Mouse (Mus musculus): ENCODE data around the gene Lca5. TPM values are rescaled to one million over a fixed set of nuclear protein-coding genes. Genes with fewer than 3 reads are reported as not detected.

Lca5 gene
- total RNA-seq (2021): 1 to 10 TPM; 3.8 TPM

GRCm38 (mm10) chr9:83440392-83441357, at the start of gene Lca5:
Gene Lca5 (minus strand): TSS chr9:83441127.
- intact Hi-C loops (cut with DNase I): loop anchor here (5.0 to 10.0 kb wide), 2 partner anchors 394 to 463 kb away; partner anchors contain the start of genes Phip and Ttk
- peak; percentile 89 to 91 for DNase-seq

GRCm38 (mm10) chr9:83488491-83489210, 47.7 kb upstream of the Lca5 start:
- intact Hi-C loops (cut with DNase I): loop anchor here (1.0 to 2.0 kb wide), 2 partner anchors 122 to 202 kb away; no protein-coding TSS in a partner anchor
- peak; percentile 4 for DNase-seq

GRCm38 (mm10) chr9:83487771-83488470, 47.0 kb upstream of the Lca5 start:
- DNase-seq: no peak
- intact Hi-C loops (cut with DNase I): loop anchor here (1.0 to 2.0 kb wide), 2 partner anchors 122 to 203 kb away; no protein-coding TSS in a partner anchor

GRCm38 (mm10) chr9:83485966-83486365, 45.0 kb upstream of the Lca5 start:
- intact Hi-C loops (cut with DNase I): no loop called here

GRCm38 (mm10) chr9:83485357-83485756, 44.4 kb upstream of the Lca5 start:
- intact Hi-C loops (cut with DNase I): no loop called here
- DNase-seq: no peak

More at GRCm38 (mm10) chr9:83485966-83486365, 45.0 kb upstream of the Lca5 start:
- no peak for DNase-seq

- no peak for DNase-seq
- intact Hi-C loops (cut with DNase I): no loop called here
These were observed 42.5 kb upstream of the Lca5 start for GRCm38 (mm10) chr9:83483419-83483818.

GRCm38 (mm10) chr9:83482176-83482949, 41.4 kb upstream of the Lca5 start:
- DNase-seq: no peak
- intact Hi-C loops (cut with DNase I): no loop called here

- intact Hi-C loops (cut with DNase I): no loop called here
- no peak for DNase-seq
These were observed 28.9 kb upstream of the Lca5 start for GRCm38 (mm10) chr9:83469871-83470270.

- intact Hi-C loops (cut with DNase I): loop anchor here (2.0 to 10.0 kb wide), 2 partner anchors 101 to 387 kb away; partner anchors contain the start of genes Sh3bgrl2 and Ttk
- DNase-seq: peak; percentile 64 to 71
These were observed 6.8 kb upstream of the Lca5 start for GRCm38 (mm10) chr9:83447771-83448170.

- intact Hi-C loops (cut with DNase I): loop anchor here (10.0 kb wide), 1 partner anchor 388 kb away; the partner anchor contains the start of gene Ttk
- peak in 1 of 2 experiments; percentile 12 for DNase-seq
These were observed 6.2 kb upstream of the Lca5 start for GRCm38 (mm10) chr9:83447176-83447575.

GRCm38 (mm10) chr9:83437621-83438020, 3.3 kb downstream of the Lca5 start:
- DNase-seq: no peak

GRCm38 (mm10) chr9:83434489-83434888, 6.4 kb downstream of the Lca5 start:
- no peak for DNase-seq

More at GRCm38 (mm10) chr9:83437621-83438020, 3.3 kb downstream of the Lca5 start:
- intact Hi-C loops (cut with DNase I): no loop called here

GRCm38 (mm10) chr9:83433661-83434060, 7.3 kb downstream of the Lca5 start:
- peak in 1 of 2 experiments; percentile 16 for DNase-seq
- intact Hi-C loops (cut with DNase I): no loop called here

More at GRCm38 (mm10) chr9:83434489-83434888, 6.4 kb downstream of the Lca5 start:
- intact Hi-C loops (cut with DNase I): no loop called here

- intact Hi-C loops (cut with DNase I): loop anchor here (1.0 kb wide), 1 partner anchor 23 kb away; no protein-coding TSS in a partner anchor
- DNase-seq: no peak
These were observed 13.0 kb downstream of the Lca5 start for GRCm38 (mm10) chr9:83427926-83428325.

GRCm38 (mm10) chr9:83418965-83419364, 22.0 kb downstream of the Lca5 start:
- no peak for DNase-seq
- intact Hi-C loops (cut with DNase I): no loop called here

GRCm38 (mm10) chr9:83413046-83413445, 27.9 kb downstream of the Lca5 start:
- intact Hi-C loops (cut with DNase I): no loop called here
- DNase-seq: no peak

- DNase-seq: no peak
- intact Hi-C loops (cut with DNase I): no loop called here
These were observed 35.8 kb downstream of the Lca5 start for GRCm38 (mm10) chr9:83405150-83405549.

- intact Hi-C loops (cut with DNase I): no loop called here
- no peak for DNase-seq
These were observed 40.1 kb downstream of the Lca5 start for GRCm38 (mm10) chr9:83400783-83401182.

GRCm38 (mm10) chr9:83399414-83399813, 41.5 kb downstream of the Lca5 start:
- DNase-seq: no peak
- intact Hi-C loops (cut with DNase I): no loop called here
